Mouse (Mus musculus) R1 (cell line): ENCODE data around the gene Ip6k2.

ENCODE experiments used
- DNase-seq: peaks from one replicate; pipeline ENCODE4 v3.0.0-alpha.2; 2018; ENCODE audit warnings: low read depth, low spot score

The Ip6k2 gene

GRCm38 (mm10) chr9:108820077-108820476 is 36.5 kb downstream of the Ip6k2 start:
- DNase-seq: no peak

GRCm38 (mm10) chr9:108824144-108824685 is 40.6 kb downstream of the Ip6k2 start:
- DNase-seq: peak; percentile 86

GRCm38 (mm10) chr9:108824755-108825413 is 41.3 kb downstream of the Ip6k2 start:
- DNase-seq: peak; percentile 99

- peak; percentile 97 for DNase-seq
Measured at GRCm38 (mm10) chr9:108825820-108826699, 42.5 kb downstream of the Ip6k2 start, which contains the start of gene Celsr3. Gene Celsr3, plus strand, starts transcription at chr9:108826320.

- DNase-seq: peak; percentile 79
Measured at GRCm38 (mm10) chr9:108826700-108827340, 43.2 kb downstream of the Ip6k2 start.

- no peak for DNase-seq
Measured at GRCm38 (mm10) chr9:108827454-108827853, 43.9 kb downstream of the Ip6k2 start.

GRCm38 (mm10) chr9:108827906-108828305 is 44.3 kb downstream of the Ip6k2 start:
- DNase-seq: no peak

- no peak for DNase-seq
Measured at GRCm38 (mm10) chr9:108831637-108832036, 48.0 kb downstream of the Ip6k2 start.

- peak; percentile 98 for DNase-seq
Measured at GRCm38 (mm10) chr9:108832390-108833108, 49.0 kb downstream of the Ip6k2 start.

GRCm38 (mm10) chr9:108842989-108843388 is 59.4 kb downstream of the Ip6k2 start:
- DNase-seq: peak; percentile 58

- DNase-seq: no peak
Measured at GRCm38 (mm10) chr9:108845390-108845789, 61.8 kb downstream of the Ip6k2 start.

- no peak for DNase-seq
Measured at GRCm38 (mm10) chr9:108847374-108847773, 63.8 kb downstream of the Ip6k2 start.

GRCm38 (mm10) chr9:108848419-108848818 is 64.8 kb downstream of the Ip6k2 start:
- peak; percentile 50 for DNase-seq

GRCm38 (mm10) chr9:108852976-108853375 is 69.4 kb downstream of the Ip6k2 start, which contains the start of gene Slc26a6:
Gene Slc26a6, plus strand, starts transcription at chr9:108853283.
- no peak for DNase-seq

- DNase-seq: peak; percentile 98
Measured at GRCm38 (mm10) chr9:108853635-108854240, 70.1 kb downstream of the Ip6k2 start.

- peak; percentile 95 for DNase-seq
Measured at GRCm38 (mm10) chr9:108854241-108854696, 70.7 kb downstream of the Ip6k2 start.

GRCm38 (mm10) chr9:108855335-108855734 is 71.7 kb downstream of the Ip6k2 start:
- DNase-seq: no peak
